ENCODE assay signal across 10 mouse cellular contexts in genomic region chr6:13030961-13031360, GRCm38 (mm10). TPM values are rescaled to one million over a fixed set of nuclear protein-coding genes. Genes with fewer than 3 reads are reported as not detected.
A peak's percentile ranks its signal among the peaks of the same experiment; 100 is the strongest.
DNase-seq lines count a peak whose midpoint lies in the region; ATAC-seq and TF ChIP-seq lines count a peak whose summit lies in the region.
"Had no signal": no experiment of that assay in that cellular context is flagged by ENCODE, and none has a peak within 500 bp of the region (broad histone marks: within the 10 kb centered on the region; RNA-seq: fewer than 3 reads in every experiment).

No protein-coding gene starts in this region.

- H3K9ac ChIP-seq in hindbrain, embryonic 11.5 days (ENCODE audit: low read depth, low read length) = no peak overlapping the region
- H3K9ac ChIP-seq: heart, embryonic 13.5 days had no signal

- no peaks in the 10 kb centered on the region for H3K27me3 ChIP-seq in hindbrain, embryonic 11.5 days (ENCODE audit: control insufficient read depth, insufficient read depth, low read length)
- no peaks in the 10 kb centered on the region for H3K27me3 ChIP-seq in hindbrain, embryonic 10.5 days (ENCODE audit: insufficient read depth, poor library complexity, severe bottlenecking)
- H3K27me3 ChIP-seq in E14TG2a.4 (ENCODE audit: insufficient read depth, low read length) = no peaks in the 10 kb centered on the region
- H3K27me3 ChIP-seq: heart, embryonic 13.5 days; megakaryocyte, embryonic 14.5 days had no signal

- H3K9me3 ChIP-seq in hindbrain, embryonic 11.5 days (ENCODE audit: control insufficient read depth, low read length) = no peaks in the 10 kb centered on the region
- no peaks in the 10 kb centered on the region for H3K9me3 ChIP-seq in hindbrain, embryonic 10.5 days
- no peaks in the 10 kb centered on the region for H3K9me3 ChIP-seq in E14TG2a.4 (ENCODE audit: low read length)
- H3K9me3 ChIP-seq: heart, embryonic 13.5 days; megakaryocyte, embryonic 14.5 days had no signal

- DNase-seq in hindbrain, embryonic 11.5 days (ENCODE audit: low spot score) = peak; percentile 26
- DNase-seq in hindbrain, embryonic 10.5 days (ENCODE audit: low spot score) = no peak
- DNase-seq in brain, embryonic 14.5 days (ENCODE audit: low read depth) = peak; percentile 61
- DNase-seq in kidney, postnatal 36 days = peak; percentile 43 to 54
- no peak for DNase-seq in adrenal gland, postnatal 4 days (ENCODE audit: low spot score in 2 of 2)

- no peak overlapping the region for H3K4me3 ChIP-seq in hindbrain, embryonic 11.5 days (ENCODE audit: low read depth, low read length)
- H3K4me3 ChIP-seq in hindbrain, embryonic 10.5 days = no peak overlapping the region
- H3K4me3 ChIP-seq in E14TG2a.4 (replicated peaks; ENCODE audit: low read length) = no peak overlapping the region
- H3K4me3 ChIP-seq: heart, embryonic 13.5 days; megakaryocyte, embryonic 14.5 days had no signal

- 0 out of 2 replicates have a peak, but pooled peaks have one; percentile 14 for TF ChIP-seq CTCF in E14TG2a.4 (conservative IDR thresholded peaks at IDR 0.05; ENCODE audit: low read length)
- peak; percentile 50; the same call in 1 of the 2 replicates for TF ChIP-seq CTCF in brain, embryonic 14.5 days (IDR thresholded peaks at IDR 0.05; ENCODE audit: borderline replicate concordance, extremely low read depth, insufficient read depth, insufficient read length)

- peak; percentile 61; the same call in 1 of the 2 replicates for ATAC-seq in hindbrain, embryonic 11.5 days (ENCODE audit: low FRiP score)
- no peak for ATAC-seq in erythroid progenitor cell, adult 5-6 weeks (replicated peaks; ENCODE audit: low FRiP score, poor library complexity, severe bottlenecking)
- ATAC-seq in granulocyte monocyte progenitor cell, adult 5-6 weeks (replicated peaks; ENCODE audit: poor library complexity, severe bottlenecking) = no peak

- 55% methylated on average over 1 of the region's 1 CpGs for WGBS in hindbrain, embryonic 11.5 days
- WGBS in hindbrain, embryonic 10.5 days = 73% methylated on average over 1 of the region's 1 CpGs

- no peak overlapping the region for H3K27ac ChIP-seq in hindbrain, embryonic 11.5 days (ENCODE audit: low read depth, low read length)
- H3K27ac ChIP-seq in hindbrain, embryonic 10.5 days = no peak overlapping the region
- H3K27ac ChIP-seq: heart, embryonic 13.5 days had no signal

- no peaks in the 10 kb centered on the region for H3K36me3 ChIP-seq in hindbrain, embryonic 11.5 days (ENCODE audit: control insufficient read depth, insufficient read depth, low read length)
- H3K36me3 ChIP-seq in hindbrain, embryonic 10.5 days = no peaks in the 10 kb centered on the region
- H3K36me3 ChIP-seq in E14TG2a.4 (ENCODE audit: insufficient read depth, low read length) = no peaks in the 10 kb centered on the region
- H3K36me3 ChIP-seq: heart, embryonic 13.5 days had no signal

- no peak overlapping the region for H3K4me2 ChIP-seq in hindbrain, embryonic 11.5 days (replicated peaks; ENCODE audit: low read depth, low read length)
- H3K4me2 ChIP-seq: heart, embryonic 13.5 days had no signal

- no peaks in the 10 kb centered on the region for H3K4me1 ChIP-seq in hindbrain, embryonic 11.5 days (replicated peaks; ENCODE audit: control insufficient read depth, insufficient read depth, low read length)
- no peaks in the 10 kb centered on the region for H3K4me1 ChIP-seq in hindbrain, embryonic 10.5 days (replicated peaks)
- no peaks in the 10 kb centered on the region for H3K4me1 ChIP-seq in E14TG2a.4 (replicated peaks; ENCODE audit: low read depth, low read length)
- H3K4me1 ChIP-seq: heart, embryonic 13.5 days; megakaryocyte, embryonic 14.5 days had no signal

- no peak for TF ChIP-seq POLR2A in brain, embryonic 14.5 days (IDR thresholded peaks at IDR 0.05; ENCODE audit: borderline replicate concordance, extremely low read depth, insufficient read depth, insufficient read length, poor library complexity, severe bottlenecking)

RNA-seq across cellular contexts. Expression of gene Tmem106b, which starts 38.6 kb away (rescaled TPM):
- polyA plus RNA-seq in hindbrain, embryonic 11.5 days (2014; fragmentation: Nextera tagmentation; extraction: Ambion mirVana) = 31.8 and 34.9 TPM in 2 replicates
- 18.3 and 19.4 TPM in 2 replicates for polyA plus RNA-seq in hindbrain, embryonic 10.5 days (2016; fragmentation: Nextera tagmentation; extraction: Ambion mirVana)
- 19.4 and 28.0 TPM in 2 replicates for polyA plus RNA-seq in brain, embryonic 14.5 days (2012; rRNA removed)
- 15.9 and 26.4 TPM in 2 replicates for total RNA-seq in erythroid progenitor cell, adult 5-6 weeks (2015; ENCODE audit: low replicate concordance)
- 7.7 and 9.7 TPM in 2 replicates for total RNA-seq in erythroid progenitor cell, adult 5-6 weeks (2017; ENCODE audit: low replicate concordance)
- total RNA-seq in granulocyte monocyte progenitor cell, adult 5-6 weeks (2014; fragmentation: Nextera tagmentation) = 17.3 and 29.7 TPM in 2 replicates
- total RNA-seq in granulocyte monocyte progenitor cell, adult 5-6 weeks (2017) = 29.2 and 43.0 TPM in 2 replicates
- total RNA-seq in adrenal gland, postnatal 4 days (2021) = 100 to 1,000 TPM; 109 to 113 TPM

Comparison
In these comparisons a context has a peak if more than half of its experiments do, and no peak if none do; other contexts are left out.
1. DNase-seq: peak in hindbrain, embryonic 11.5 days (single experiment), brain, embryonic 14.5 days (single experiment) and kidney, postnatal 36 days (2 of 2); none in hindbrain, embryonic 10.5 days (single experiment) and adrenal gland, postnatal 4 days (0 of 2).